Mouse (Mus musculus) splenic B cell, adult 2 months (primary cell): ENCODE results near the gene Eml3.

Experiments
- DNase-seq: peaks from one replicate; pipeline ENCODE4 v3.0.0-alpha.2; 2011; ENCODE audit warnings: low read depth, low spot score
- H3K27me3 ChIP-seq: 2 replicates; pipeline ENCODE4 v1.6.1; 2012; ENCODE audit warnings: mild to moderate bottlenecking, low read length, moderate library complexity, mixed read lengths; ENCODE audit not compliant: control insufficient read depth, poor library complexity, insufficient read depth, severe bottlenecking
- H3K36me3 ChIP-seq: 2 replicates; pipeline ENCODE4 v1.6.1; 2012; ENCODE audit warnings: mild to moderate bottlenecking, low read length, moderate library complexity, mixed read lengths; ENCODE audit not compliant: control insufficient read depth, poor library complexity, insufficient read depth, severe bottlenecking

The Eml3 gene

GRCm38 (mm10) chr19:8897865-8898495, 31.4 kb upstream of the Eml3 start, which contains the start of gene Ganab:
Ganab (plus strand) TSS chr19:8898071.
- Histone ChIP-seq H3K27me3 (no peaks in the 10 kb centered on the region), H3K36me3 (peaks cover 5% of the 10 kb centered on the region; the same call in 1 of the 2 replicates)
- peak; percentile 96 for DNase-seq

GRCm38 (mm10) chr19:8898576-8898975, 30.8 kb upstream of the Eml3 start:
- Histone ChIP-seq H3K27me3 (no peaks in the 10 kb centered on the region), H3K36me3 (peaks cover 6% of the 10 kb centered on the region; the same call in 1 of the 2 replicates)
- DNase-seq = no peak

DNA sequence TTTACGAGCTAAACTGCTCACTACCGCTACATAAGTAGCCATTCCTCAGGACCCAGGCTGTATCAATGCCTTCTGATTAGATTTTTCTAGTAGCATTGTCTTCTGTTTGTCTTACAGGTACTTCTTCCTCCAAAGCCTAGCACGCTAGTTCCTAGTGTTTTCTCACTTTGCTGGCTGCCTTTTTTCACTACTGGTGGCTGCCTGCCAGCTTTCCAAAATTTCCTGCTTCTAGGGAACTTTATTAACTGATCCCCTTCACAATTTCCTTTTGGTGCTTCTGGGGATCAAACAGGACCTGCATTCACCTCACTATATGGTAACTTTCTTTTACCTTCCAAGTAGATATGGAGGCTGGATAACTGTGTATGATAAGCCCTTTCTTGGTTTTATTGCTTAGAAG, 30.3 kb upstream of the Eml3 start:
- H3K27me3 ChIP-seq = no peaks in the 10 kb centered on the region
- no peak for DNase-seq
- H3K36me3 ChIP-seq = peaks cover 7% of the 10 kb centered on the region; the same call in 1 of the 2 replicates

GRCm38 (mm10) chr19:8903412-8903811, 25.9 kb upstream of the Eml3 start:
- no peak for DNase-seq
- Histone ChIP-seq H3K36me3 (peaks cover 16% of the 10 kb centered on the region), H3K27me3 (no peaks in the 10 kb centered on the region)

GRCm38 (mm10) chr19:8908531-8908930, 20.8 kb upstream of the Eml3 start:
- no peak for DNase-seq

DNA sequence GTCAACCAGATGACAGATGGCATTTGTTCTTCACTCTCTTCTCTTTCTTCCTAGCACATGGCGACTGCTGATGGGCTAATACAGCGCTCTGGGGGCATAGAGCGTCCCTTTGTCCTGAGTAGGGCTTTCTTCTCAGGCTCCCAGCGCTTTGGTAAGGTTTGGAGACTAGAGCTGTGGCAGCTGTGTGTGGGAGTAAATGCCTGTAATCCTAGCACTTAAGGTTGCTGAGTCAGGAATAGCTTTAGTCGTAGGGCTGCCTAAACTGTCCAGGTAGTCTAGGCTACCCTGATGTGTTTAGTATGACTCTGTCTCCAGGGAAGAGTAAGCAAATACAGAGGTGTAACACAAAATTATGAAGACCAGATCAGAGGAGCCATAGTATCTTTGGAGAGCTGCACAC, 17.5 kb upstream of the Eml3 start:
- peaks cover 34% of the 10 kb centered on the region for H3K36me3 ChIP-seq
- DNase-seq = no peak
- no peaks in the 10 kb centered on the region for H3K27me3 ChIP-seq

More at GRCm38 (mm10) chr19:8908531-8908930, 20.8 kb upstream of the Eml3 start:
- peaks cover 30% of the 10 kb centered on the region for H3K36me3 ChIP-seq
- H3K27me3 ChIP-seq = no peaks in the 10 kb centered on the region

DNA sequence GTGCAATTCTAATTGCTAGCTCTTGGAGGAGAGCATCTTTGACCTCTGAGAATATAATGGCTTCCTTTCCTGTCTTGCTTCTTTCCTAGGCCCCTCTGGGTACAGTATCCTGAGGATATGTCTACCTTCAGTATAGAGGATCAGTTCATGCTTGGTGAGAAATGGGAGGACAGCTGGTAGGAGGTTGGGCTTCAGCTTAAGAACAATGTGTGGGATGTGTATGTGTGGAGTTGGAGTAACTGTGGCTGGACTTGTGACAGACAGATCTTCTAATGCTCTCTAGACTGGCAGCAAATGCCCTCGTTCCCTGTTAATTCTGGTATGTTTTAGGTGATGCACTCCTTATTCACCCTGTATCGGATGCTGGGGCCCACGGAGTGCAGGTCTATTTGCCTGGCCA, 15.1 kb upstream of the Eml3 start:
- no peak for DNase-seq
- H3K36me3 ChIP-seq = peaks cover 23% of the 10 kb centered on the region
- no peaks in the 10 kb centered on the region for H3K27me3 ChIP-seq

DNA sequence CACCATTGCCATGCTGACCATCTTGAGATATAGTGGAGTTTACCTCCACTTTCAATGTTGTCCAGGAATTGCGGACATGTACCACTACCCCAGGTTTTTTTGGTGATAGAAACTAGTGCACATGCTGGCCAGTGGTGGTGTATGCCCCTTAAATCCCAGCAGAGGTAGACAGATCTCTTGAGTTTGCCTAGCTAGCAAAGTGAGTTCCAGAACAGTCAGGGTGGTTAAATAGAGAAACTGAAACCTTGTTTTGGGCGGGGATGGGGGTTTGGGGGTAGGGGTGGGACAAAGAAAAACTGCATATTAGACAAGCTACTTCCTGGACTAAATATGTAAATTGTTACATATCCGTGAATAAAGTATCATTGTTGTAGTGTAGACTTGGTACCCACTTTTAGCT, 10.4 kb upstream of the Eml3 start:
- Histone ChIP-seq H3K36me3 (peaks cover 9% of the 10 kb centered on the region), H3K27me3 (no peaks in the 10 kb centered on the region)
- peak; percentile 37 for DNase-seq

DNA sequence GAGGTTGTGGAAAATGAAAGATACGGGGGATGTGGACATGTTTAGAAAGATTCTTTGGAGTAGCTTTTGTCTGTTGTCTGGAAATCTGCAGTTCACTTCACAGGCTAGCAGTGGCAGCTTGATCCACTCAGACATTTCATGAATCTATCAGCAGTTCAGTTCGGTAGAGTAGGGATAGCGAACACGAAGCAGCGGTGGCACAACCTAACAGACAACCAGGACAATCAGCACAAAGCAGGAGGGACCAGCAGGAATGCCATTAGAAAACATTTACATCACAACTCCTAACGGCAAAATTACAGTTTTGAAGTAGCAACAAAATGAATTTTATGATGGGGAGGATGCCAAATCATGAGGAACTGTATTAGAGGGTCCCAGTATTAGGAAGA, 9.7 kb upstream of the Eml3 start:
- Histone ChIP-seq H3K36me3 (peaks cover 3% of the 10 kb centered on the region), H3K27me3 (no peaks in the 10 kb centered on the region)
- DNase-seq = no peak

GRCm38 (mm10) chr19:8920073-8920736, 9.1 kb upstream of the Eml3 start, which contains the start of gene B3gat3:
B3gat3 (plus strand) TSS chr19:8920374.
- H3K36me3 ChIP-seq = peaks cover 3% of the 10 kb centered on the region
- no peaks in the 10 kb centered on the region for H3K27me3 ChIP-seq
- peak; percentile 76 for DNase-seq

DNA sequence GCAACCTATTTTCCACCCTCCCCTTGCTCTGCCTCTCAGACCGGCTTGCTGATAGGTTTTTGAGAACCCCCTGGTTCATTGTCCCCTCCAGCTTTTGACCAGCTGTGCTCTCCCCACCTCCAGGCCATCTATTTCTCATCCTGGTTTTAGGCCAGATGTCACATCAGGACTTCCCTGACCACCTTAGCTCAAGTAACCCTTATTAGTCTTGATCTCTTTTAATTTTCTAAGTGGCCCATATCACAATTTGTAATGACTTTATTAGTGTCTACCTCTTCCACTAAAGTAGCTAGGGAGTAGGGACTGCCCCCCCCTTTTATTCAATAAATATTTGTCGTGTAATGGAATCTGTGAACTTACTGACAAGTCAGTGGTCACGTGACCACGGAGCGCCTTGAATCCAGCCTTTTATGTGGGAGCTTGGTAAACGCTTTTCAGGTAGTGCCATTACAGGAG, 8.5 kb upstream of the Eml3 start:
- peak; percentile 51 for DNase-seq
- Histone ChIP-seq H3K27me3 (no peaks in the 10 kb centered on the region), H3K36me3 (peaks cover 3% of the 10 kb centered on the region)

- Histone ChIP-seq H3K36me3 (peaks cover 1% of the 10 kb centered on the region), H3K27me3 (no peaks in the 10 kb centered on the region)
- no peak for DNase-seq
These were observed 7.6 kb upstream of the Eml3 start for GRCm38 (mm10) chr19:8921741-8922140.

DNA sequence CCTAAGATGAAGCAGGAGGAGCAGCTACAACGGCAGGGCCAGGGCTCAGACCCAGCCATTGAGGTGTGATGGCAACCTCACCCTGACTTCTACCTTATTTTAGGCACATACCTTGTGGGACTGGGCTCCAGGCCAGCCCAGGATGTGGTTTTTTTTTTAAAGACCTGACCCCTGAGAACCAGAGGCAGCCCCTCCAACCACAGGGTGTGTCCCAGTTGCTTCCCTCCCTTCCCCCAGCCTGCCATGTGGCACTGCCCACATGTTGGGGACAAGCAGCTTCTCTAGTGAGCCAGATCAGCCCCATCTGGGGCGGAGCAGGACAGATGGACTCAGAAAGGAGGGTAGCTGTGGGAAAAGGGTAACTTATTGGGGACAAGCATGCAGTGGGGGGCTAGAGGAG, 2.6 kb upstream of the Eml3 start:
- no peaks in the 10 kb centered on the region for H3K27me3 ChIP-seq
- H3K36me3 ChIP-seq = peaks cover 5% of the 10 kb centered on the region
- DNase-seq = peak; percentile 22

DNA sequence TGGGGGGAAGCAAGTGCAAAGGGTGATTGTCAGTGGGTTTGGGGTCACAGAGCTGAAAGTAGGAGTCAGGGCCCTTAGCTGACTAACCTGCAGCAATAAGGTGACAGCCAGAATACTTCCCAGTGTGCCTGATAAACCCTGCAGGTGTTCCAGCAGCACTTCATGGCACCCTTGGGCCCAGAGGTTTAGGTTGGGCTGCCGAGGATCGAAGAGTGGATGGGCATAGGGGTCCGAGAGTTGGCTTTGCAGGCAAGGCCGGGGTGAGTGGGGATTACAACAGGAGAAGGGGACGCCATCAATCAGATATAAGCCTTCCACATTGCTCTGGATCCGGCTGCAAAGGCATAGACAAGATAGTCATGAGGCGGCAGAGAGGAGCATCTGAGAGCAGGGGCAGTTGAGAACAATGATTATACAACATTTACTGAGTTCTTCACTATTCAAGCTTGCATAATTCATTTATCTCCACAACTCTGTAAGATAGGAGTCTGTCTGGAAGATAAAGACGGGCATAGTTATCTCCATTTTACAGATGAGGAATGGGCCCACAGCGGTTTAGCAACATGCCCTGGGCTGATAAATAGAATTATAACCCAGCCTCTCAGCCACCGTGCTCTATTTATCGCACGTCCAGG, 1.3 kb upstream of the Eml3 start:
- Histone ChIP-seq H3K36me3 (peaks cover 3% of the 10 kb centered on the region), H3K27me3 (no peaks in the 10 kb centered on the region)
- no peak for DNase-seq

DNA sequence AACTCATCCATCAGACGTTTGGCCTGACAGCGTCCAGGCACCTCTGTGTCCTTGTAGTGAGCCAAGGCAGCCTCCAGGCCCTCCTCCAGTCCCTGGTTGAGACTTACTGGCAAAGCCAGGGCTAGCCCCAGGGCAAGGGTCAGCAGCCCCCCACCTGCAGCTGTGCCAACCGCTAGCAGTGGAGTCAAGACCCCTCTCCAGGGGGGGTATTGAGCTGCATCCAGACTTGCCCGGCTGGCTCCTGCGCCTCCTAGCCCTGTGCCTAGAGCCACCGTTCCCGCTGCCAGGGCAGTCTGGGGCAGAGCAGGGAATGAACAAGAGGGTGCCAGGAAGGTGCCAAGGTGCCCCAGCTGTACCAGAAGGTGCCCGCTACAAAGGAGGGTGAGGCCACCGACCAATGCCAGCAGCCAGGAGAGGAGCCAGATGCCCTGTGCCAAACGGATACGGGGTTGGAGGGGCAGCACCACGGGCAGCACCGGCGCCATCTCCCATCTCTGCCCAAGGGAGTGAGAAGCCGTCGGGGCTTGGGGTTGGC, 596 bp upstream of the Eml3 start:
- H3K27me3 ChIP-seq = no peaks in the 10 kb centered on the region
- DNase-seq = no peak
- H3K36me3 ChIP-seq = peaks cover 3% of the 10 kb centered on the region
